Mouse (Mus musculus) frontal cortex, adult 2 months (tissue): ENCODE data around the gene Lmf2. TPM values are rescaled to one million over a fixed set of nuclear protein-coding genes. Genes with fewer than 3 reads are reported as not detected.
A peak's percentile ranks its signal among the peaks of the same experiment; 100 is the strongest.

ENCODE experiments used
- DNase-seq, 2 experiments: peaks; one replicate each; pipeline ENCODE4 v3.0.0; 2022; ENCODE audit warnings: low spot score in 1 of 2; ENCODE audit errors: extremely low spot score in 1 of 2
- polyA plus RNA-seq: library from polyadenylated mRNA; depleted of rRNA; stranded (reverse); fragments of >200 nt; gene quantifications from 2 replicates; pipeline ENCODE4 v1.2.3, GENCODE M21; 2012

The Lmf2 gene
- polyA plus RNA-seq, 1 experiment = 14.7 TPM

GRCm38 (mm10) chr15:89373027-89373761, 17.7 kb upstream of the Lmf2 start:
- DNase-seq = peak; percentile 64 to 89

- DNase-seq = no peak
Observed at GRCm38 (mm10) chr15:89372536-89372935, 17.1 kb upstream of the Lmf2 start.

GRCm38 (mm10) chr15:89372068-89372467, 16.6 kb upstream of the Lmf2 start:
- no peak for DNase-seq

- no peak for DNase-seq
Observed at GRCm38 (mm10) chr15:89365141-89365551, 9.7 kb upstream of the Lmf2 start.

GRCm38 (mm10) chr15:89363051-89363450, 7.6 kb upstream of the Lmf2 start:
- no peak for DNase-seq

GRCm38 (mm10) chr15:89358784-89359183, 3.3 kb upstream of the Lmf2 start:
- DNase-seq = no peak

- peak in 1 of 2 experiments; percentile 64 for DNase-seq
Observed at GRCm38 (mm10) chr15:89356372-89356771, 913 bp upstream of the Lmf2 start.

GRCm38 (mm10) chr15:89354455-89354854, 1.0 kb downstream of the Lmf2 start:
- DNase-seq = no peak

GRCm38 (mm10) chr15:89353837-89354236, 1.6 kb downstream of the Lmf2 start:
- DNase-seq = no peak

GRCm38 (mm10) chr15:89352795-89353194, 2.7 kb downstream of the Lmf2 start:
- no peak for DNase-seq

- no peak for DNase-seq
Observed at GRCm38 (mm10) chr15:89352054-89352453, 3.4 kb downstream of the Lmf2 start.

- no peak for DNase-seq
Observed at GRCm38 (mm10) chr15:89351302-89351701, 4.2 kb downstream of the Lmf2 start.

- DNase-seq = no peak
Observed at GRCm38 (mm10) chr15:89350447-89350846, 5.0 kb downstream of the Lmf2 start.

GRCm38 (mm10) chr15:89343325-89343724, 12.1 kb downstream of the Lmf2 start:
- no peak for DNase-seq

- no peak for DNase-seq
Observed at GRCm38 (mm10) chr15:89341678-89342077, 13.8 kb downstream of the Lmf2 start.

- no peak for DNase-seq
Observed at GRCm38 (mm10) chr15:89340136-89340535, 15.3 kb downstream of the Lmf2 start.

GRCm38 (mm10) chr15:89339696-89340095, 15.8 kb downstream of the Lmf2 start:
- no peak for DNase-seq

GRCm38 (mm10) chr15:89336422-89336821, 19.0 kb downstream of the Lmf2 start:
- no peak for DNase-seq

- DNase-seq = no peak
Observed at GRCm38 (mm10) chr15:89334774-89335537, 20.5 kb downstream of the Lmf2 start.

- DNase-seq = no peak
Observed at GRCm38 (mm10) chr15:89334271-89334670, 21.2 kb downstream of the Lmf2 start, which contains the start of gene Miox. TSS of gene Miox (plus strand) at chr15:89334398.

- DNase-seq = no peak
Observed at GRCm38 (mm10) chr15:89326441-89326840, 29.0 kb downstream of the Lmf2 start.

- DNase-seq = no peak
Observed at GRCm38 (mm10) chr15:89323656-89324055, 31.8 kb downstream of the Lmf2 start.
